Mouse (Mus musculus): ENCODE measurements around the gene Mink1. TPM values are rescaled to one million over a fixed set of nuclear protein-coding genes. Genes with fewer than 3 reads are reported as not detected.

Gene Mink1
- total and polyA plus RNA-seq, 3 experiments = 33.8 to 230 (median 57.3) TPM

DNA sequence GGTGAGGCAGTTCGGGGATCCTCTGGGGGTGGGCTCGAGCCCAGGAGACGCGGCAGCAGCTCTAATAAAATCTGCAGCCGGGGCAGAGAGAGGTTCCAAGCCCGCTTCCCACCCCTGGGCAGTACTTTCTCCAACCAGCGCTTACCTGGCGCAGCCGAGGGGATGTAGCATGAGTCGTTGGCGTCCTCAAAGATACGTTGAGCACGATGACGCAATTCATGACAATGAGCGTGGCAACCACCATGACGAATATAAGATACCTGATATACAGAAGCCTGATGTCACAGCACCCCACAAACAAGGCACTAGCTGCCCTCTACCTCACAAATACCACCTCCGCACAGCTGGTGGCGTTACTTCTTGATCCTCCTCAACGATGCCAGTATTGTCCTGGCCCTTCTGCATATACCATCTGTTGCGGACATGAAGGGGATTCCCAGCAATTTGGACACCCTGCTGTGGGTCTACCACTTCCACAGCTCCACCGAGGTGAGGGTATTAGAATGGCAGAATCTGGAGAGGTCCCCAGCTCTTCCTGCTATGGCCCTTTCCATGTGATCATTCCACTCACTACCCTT, 52.9 kb downstream of the Mink1 start, which contains the start of gene 4930544D05Rik:
4930544D05Rik (plus strand) TSS at position 333 of the 578 bp plus-strand sequence.
- H3K27ac ChIP-seq (ENCODE audit: control insufficient read depth, low read depth, low read length) = no peak within 1 kb of the TSS
- no peaks in the 10 kb centered on the region for H3K9me3 ChIP-seq (replicated peaks; ENCODE audit: insufficient read depth, low read length)
- H3K4me1 ChIP-seq (ENCODE audit: control insufficient read depth in 1 of 2, insufficient read depth in 2 of 2, low read length in 2 of 2) = peaks cover 0 to 3% of the 10 kb centered on the region in 2 experiments; a peak in 1 of 4 replicates
- H3K9ac ChIP-seq (ENCODE audit: control insufficient read depth, low read depth, low read length, poor library complexity, severe bottlenecking) = no peak within 1 kb of the TSS
- peaks cover 0 to 5% of the 10 kb centered on the region in 2 experiments; a peak in 2 of 4 replicates for H3K36me3 ChIP-seq (ENCODE audit: control insufficient read depth in 1 of 2, insufficient read depth in 2 of 2, low read length in 2 of 2)
- DNase-seq (ENCODE audit: low read depth, low spot score) = no peak
- no peak within 1 kb of the TSS for H3K4me3 ChIP-seq (ENCODE audit: control insufficient read depth in 1 of 2, insufficient read depth in 1 of 2, low read depth in 2 of 2, low read length in 2 of 2)
- H3K79me2 ChIP-seq (ENCODE audit: control insufficient read depth, insufficient read depth, low read length, poor library complexity) = no peaks in the 10 kb centered on the region
- TF ChIP-seq USF1 (IDR thresholded peaks at IDR 0.05; ENCODE audit: low read depth, low read length) (no peak), HCFC1 (IDR thresholded peaks at IDR 0.05; ENCODE audit: low read depth, low read length) (no peak), E2F4 (IDR thresholded peaks at IDR 0.05; ENCODE audit: borderline replicate concordance, low read depth, low read length) (no peak), USF2 (IDR thresholded peaks at IDR 0.05; ENCODE audit: borderline replicate concordance in 1 of 2, insufficient read depth in 1 of 2, low read depth in 1 of 2, low read length in 2 of 2) (no peak), CHD2 (IDR thresholded peaks at IDR 0.05; ENCODE audit: low read length) (no peak), KAT2A (conservative IDR thresholded peaks at IDR 0.05; ENCODE audit: low read depth, low read length) (no peak), BHLHE40 (IDR thresholded peaks at IDR 0.05; ENCODE audit: borderline replicate concordance, low read depth, low read length) (no peak), CHD1 (IDR thresholded peaks at IDR 0.05; ENCODE audit: low read depth, low read length) (no peak), MYB (IDR thresholded peaks at IDR 0.05; ENCODE audit: low read depth, low read length) (no peak), NELFE (IDR thresholded peaks at IDR 0.05; ENCODE audit: low read depth, low read length) (no peak), POLR2AphosphoS2 (IDR thresholded peaks at IDR 0.05; ENCODE audit: low read length) (no peak), MAX (IDR thresholded peaks at IDR 0.05; ENCODE audit: low read length) (no peak), TBP (IDR thresholded peaks at IDR 0.05; ENCODE audit: low read depth, low read length) (no peak), TAL1 (IDR thresholded peaks at IDR 0.05; ENCODE audit: low read length) (no peak), EP300 (IDR thresholded peaks at IDR 0.05; ENCODE audit: low read depth in 1 of 2, low read length in 2 of 2) (no peak), ETS1 (IDR thresholded peaks at IDR 0.05; ENCODE audit: low read depth, low read length) (no peak), GABPA (IDR thresholded peaks at IDR 0.05; ENCODE audit: low read depth, low read length) (no peak), ELF1 (IDR thresholded peaks at IDR 0.05; ENCODE audit: low read depth, low read length) (no peak), SMC3 (IDR thresholded peaks at IDR 0.05; ENCODE audit: low read depth, low read length) (no peak), UBTF (IDR thresholded peaks at IDR 0.05; ENCODE audit: borderline replicate concordance, insufficient read depth, low read depth, low read length) (no peak)
- H3K27me3 ChIP-seq (ENCODE audit: control insufficient read depth in 1 of 2, insufficient read depth in 2 of 2, low read length in 2 of 2) = no peaks in the 10 kb centered on the region

GRCm38 (mm10) chr11:70619101-70619500, 56.4 kb downstream of the Mink1 start, which contains the start of gene Chrne:
Chrne (minus strand) TSS chr11:70619216.
- no peaks in the 10 kb centered on the region for H3K27me3 ChIP-seq (ENCODE audit: control insufficient read depth in 1 of 2, insufficient read depth in 2 of 2, low read length in 2 of 2)
- no peak within 1 kb of the TSS for H3K9ac ChIP-seq (ENCODE audit: control insufficient read depth, low read depth, low read length, poor library complexity, severe bottlenecking)
- H3K36me3 ChIP-seq (ENCODE audit: control insufficient read depth in 1 of 2, insufficient read depth in 2 of 2, low read length in 2 of 2) = peaks cover 0 to 12% of the 10 kb centered on the region in 2 experiments; a peak in 2 of 4 replicates
- H3K4me3 ChIP-seq (ENCODE audit: control insufficient read depth in 1 of 2, insufficient read depth in 1 of 2, low read depth in 2 of 2, low read length in 2 of 2) = no peak within 1 kb of the TSS
- H3K4me1 ChIP-seq (ENCODE audit: control insufficient read depth in 1 of 2, insufficient read depth in 2 of 2, low read length in 2 of 2) = peaks cover 8 to 12% of the 10 kb centered on the region in 2 experiments
- H3K27ac ChIP-seq (ENCODE audit: control insufficient read depth, low read depth, low read length) = no peak within 1 kb of the TSS
- DNase-seq (ENCODE audit: low read depth, low spot score) = no peak
- H3K9me3 ChIP-seq (replicated peaks; ENCODE audit: insufficient read depth, low read length) = no peaks in the 10 kb centered on the region
- H3K79me2 ChIP-seq (ENCODE audit: control insufficient read depth, insufficient read depth, low read length, poor library complexity) = no peaks in the 10 kb centered on the region
- no peak for TF ChIP-seq MYB (IDR thresholded peaks at IDR 0.05; ENCODE audit: low read depth, low read length)
- no peak for TF ChIP-seq HCFC1 (IDR thresholded peaks at IDR 0.05; ENCODE audit: low read depth, low read length)
- no peak for TF ChIP-seq NRF1 (IDR thresholded peaks at IDR 0.05; ENCODE audit: insufficient read depth, low read depth, low read length, poor library complexity, severe bottlenecking)
- no peak for TF ChIP-seq MYC (IDR thresholded peaks at IDR 0.05; ENCODE audit: low read depth, low read length)
- no peak for TF ChIP-seq JUND (IDR thresholded peaks at IDR 0.05; ENCODE audit: low read depth, low read length)
- TF ChIP-seq CTCF (IDR thresholded peaks at IDR 0.05 in 2 of 3, conservative IDR thresholded peaks at IDR 0.05 in 1 of 3; ENCODE audit: control insufficient read depth in 1 of 3, insufficient read depth in 1 of 3, low read depth in 2 of 3, low read length in 3 of 3, poor library complexity in 1 of 3, severe bottlenecking in 1 of 3) = no peak
- no peak for TF ChIP-seq MXI1 (IDR thresholded peaks at IDR 0.05; ENCODE audit: low read depth, low read length)
- TF ChIP-seq UBTF (IDR thresholded peaks at IDR 0.05; ENCODE audit: borderline replicate concordance, insufficient read depth, low read depth, low read length) = no peak
- no peak for TF ChIP-seq TAL1 (IDR thresholded peaks at IDR 0.05; ENCODE audit: low read length)
- TF ChIP-seq CHD2 (IDR thresholded peaks at IDR 0.05; ENCODE audit: low read length) = no peak
- TF ChIP-seq NELFE (IDR thresholded peaks at IDR 0.05; ENCODE audit: low read depth, low read length) = no peak
- TF ChIP-seq SMC3 (IDR thresholded peaks at IDR 0.05; ENCODE audit: low read depth, low read length) = no peak
- no peak for TF ChIP-seq TBP (IDR thresholded peaks at IDR 0.05; ENCODE audit: low read depth, low read length)
- no peak for TF ChIP-seq SIN3A (IDR thresholded peaks at IDR 0.05; ENCODE audit: low read length)
- no peak for TF ChIP-seq POLR2AphosphoS5 (IDR thresholded peaks at IDR 0.05; ENCODE audit: borderline replicate concordance, low read depth, low read length)
- TF ChIP-seq CHD1 (IDR thresholded peaks at IDR 0.05; ENCODE audit: low read depth, low read length) = no peak
- no peak for TF ChIP-seq ZC3H11A (IDR thresholded peaks at IDR 0.05; ENCODE audit: low read depth, low read length)

Data from MEL (cell line).